Mouse (Mus musculus) CD4-positive helper T cell, adult 2 months (primary cell): ENCODE measurements around the gene Pid1.
"Not testable (repeated sequence)": the region's sequence is repeated elsewhere in the genome, so short reads cannot be mapped to it uniquely, and the experiment has no call there.

ENCODE experiments used
- DNase-seq: peaks from one replicate; pipeline ENCODE4 v3.0.0-alpha.2; 2012; ENCODE audit warnings: low read depth, missing footprints, low spot score

Pid1 gene

DNA sequence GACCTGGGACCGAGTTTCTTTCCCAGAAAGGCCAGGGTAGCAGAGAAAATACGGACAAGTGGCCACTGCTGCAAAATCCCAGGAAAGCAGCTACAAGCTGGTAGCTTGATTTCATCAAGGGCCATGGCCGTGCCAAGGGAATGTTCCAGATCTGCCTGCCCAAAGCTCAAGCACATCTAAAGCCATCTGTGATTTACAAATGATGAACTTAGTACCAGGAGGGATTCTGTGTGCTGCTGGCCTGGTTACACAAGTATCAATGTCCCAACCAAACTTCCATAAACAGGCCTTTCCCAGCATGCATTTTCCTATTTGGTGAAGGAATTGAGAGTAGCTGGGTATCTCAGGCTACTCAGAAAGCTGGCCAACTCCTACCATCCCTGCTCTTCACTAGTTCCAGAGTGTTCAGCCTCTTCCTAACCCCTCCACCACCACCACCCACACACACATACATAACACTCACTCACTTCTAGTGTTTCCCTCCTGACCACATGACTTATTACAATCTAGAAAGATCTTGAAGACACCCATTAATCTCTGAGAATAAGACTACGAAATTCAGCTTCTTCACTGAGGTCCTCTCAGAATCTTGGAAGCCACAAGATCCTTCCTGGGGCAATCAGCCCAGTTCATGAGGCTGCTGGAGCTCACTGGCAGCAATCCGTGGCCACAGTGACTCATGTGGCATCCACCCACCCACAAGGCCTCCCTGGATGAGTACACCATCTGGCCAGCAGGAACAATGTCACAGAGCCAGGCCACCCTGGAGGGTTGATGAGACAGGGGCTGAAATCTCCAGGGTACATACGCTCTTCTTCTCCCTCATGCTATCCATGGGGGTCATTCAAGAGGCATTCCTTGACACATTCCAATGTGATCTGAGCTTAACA, 4.1 kb downstream of the Pid1 start:
- no peak for DNase-seq

DNA sequence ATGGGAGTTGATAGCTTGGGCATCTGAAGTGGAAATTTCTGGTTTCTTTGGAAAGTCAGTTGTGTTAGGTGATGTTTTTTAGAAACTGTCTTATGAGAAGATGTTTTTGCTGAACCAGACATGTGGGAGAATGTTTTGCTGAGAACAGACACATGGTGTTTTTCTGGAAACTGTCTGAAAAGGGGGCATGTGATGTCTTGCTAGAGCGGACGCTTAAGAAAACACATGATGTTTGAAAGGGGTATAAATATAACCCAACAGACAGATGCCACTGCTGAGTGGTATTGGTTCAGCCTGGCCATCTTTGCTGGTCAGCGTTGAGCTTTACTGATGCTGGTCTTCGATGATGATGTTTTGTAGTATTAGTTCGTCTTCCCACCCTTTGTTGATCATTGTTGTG, 6.8 kb downstream of the Pid1 start:
- no peak for DNase-seq

DNA sequence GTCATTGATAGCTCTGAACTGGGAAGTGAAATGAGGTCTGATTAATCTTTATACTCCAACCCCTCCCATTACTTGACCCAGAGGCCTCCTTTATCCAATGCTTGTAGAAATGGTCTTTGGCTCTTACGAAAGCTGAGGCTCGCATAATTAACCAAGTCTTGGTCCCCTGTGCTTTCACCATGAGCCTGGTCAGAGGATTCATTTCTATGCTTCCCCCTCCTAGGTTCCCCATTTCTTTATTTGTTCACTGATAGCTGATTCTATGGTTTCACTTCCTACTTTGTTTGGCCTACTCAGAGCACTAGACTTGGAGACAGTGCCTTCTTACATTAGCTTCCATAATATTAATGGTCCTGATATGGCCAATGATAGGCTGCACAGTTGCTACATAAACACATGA, 13.7 kb downstream of the Pid1 start:
- DNase-seq, result no peak

DNA sequence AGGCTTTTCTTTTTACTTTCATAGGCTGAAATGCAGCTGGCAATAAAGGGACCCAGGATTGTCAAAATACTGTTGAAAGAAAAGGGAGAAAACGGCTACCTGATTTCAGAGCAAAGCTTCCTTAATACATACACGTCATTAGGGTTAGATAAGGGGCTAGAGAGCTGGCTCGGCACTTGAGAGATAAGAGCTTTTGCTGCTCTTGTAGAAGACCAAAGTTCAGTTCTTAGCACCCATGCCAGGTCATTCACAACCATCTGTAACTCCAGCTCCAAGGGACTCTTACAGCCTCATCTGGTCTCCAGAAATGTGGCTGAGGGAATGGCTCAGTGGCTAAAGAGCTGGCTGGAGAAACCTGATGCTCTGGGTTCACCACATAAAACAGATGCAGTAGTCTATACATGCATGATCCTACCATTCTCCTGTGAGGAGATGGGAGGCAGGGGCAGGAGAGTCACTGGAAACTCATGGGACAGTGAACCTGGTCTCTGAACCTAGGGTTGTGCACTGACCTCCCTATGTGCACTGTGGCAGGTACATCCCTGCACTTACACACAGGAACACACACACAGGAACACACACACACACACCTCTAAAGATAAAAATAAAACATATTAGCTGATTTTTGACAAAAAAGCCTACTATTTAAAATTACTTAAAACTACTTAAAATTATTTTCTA, 16.0 kb downstream of the Pid1 start:
- DNase-seq, result no peak

DNA sequence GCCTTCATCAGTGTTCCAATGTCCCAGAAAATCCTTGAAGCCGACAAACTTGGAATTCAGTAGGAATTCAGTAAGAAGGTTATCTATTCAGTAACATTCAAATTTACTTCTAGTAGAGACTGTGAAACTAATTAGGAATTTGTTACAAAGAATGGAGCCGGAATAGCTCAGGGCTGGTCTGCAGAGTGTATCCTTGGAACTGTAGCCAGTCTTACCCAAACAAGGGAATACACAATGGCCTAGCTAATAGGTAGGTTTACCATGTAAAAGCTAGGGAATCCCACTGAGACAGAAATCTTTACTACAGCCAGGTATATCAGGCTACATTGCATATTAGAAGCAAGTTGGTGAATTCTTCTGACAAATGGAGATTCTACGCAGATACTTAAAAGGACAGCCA, 31.2 kb downstream of the Pid1 start:
- not testable (repeated sequence) for DNase-seq

DNA sequence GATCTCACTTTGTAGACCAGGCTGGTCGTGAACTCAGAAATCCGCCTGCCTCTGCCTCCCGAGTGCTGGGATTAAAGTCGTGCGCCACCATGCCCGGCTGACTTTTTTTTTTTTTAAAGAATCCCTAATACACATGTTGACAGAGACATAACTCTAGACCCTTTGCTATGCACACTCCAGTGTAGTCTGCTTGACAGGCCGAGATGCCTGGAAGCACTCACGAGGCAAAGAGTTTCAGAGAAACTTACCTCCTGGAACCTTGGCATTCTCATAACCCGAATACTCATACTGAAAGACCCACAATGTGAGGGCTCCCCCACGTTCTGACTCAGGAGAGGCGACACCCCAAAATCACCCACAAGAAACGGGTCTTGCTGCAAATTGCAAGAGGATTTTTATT, 32.1 kb downstream of the Pid1 start:
- DNase-seq, result not testable (repeated sequence)

DNA sequence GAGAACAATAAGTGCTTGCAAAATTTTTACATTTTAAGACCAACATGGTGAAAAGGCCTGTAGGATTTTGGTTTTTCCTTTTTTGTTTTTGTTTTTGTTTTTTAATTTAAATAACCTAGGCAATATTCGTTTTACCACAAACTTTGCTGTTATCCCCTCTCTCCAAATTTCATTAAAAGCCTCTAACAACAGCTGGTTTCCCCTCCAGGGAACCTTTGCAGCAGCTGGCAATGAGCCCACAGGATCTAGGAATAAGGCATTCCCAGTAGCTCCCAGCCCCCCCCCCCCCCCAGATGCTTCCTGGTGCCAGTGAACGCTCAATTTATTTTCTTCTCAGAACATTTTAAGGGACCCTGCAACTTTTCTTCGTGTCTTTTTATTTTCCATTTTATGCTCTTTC, 38.7 kb downstream of the Pid1 start:
- DNase-seq, result no peak

DNA sequence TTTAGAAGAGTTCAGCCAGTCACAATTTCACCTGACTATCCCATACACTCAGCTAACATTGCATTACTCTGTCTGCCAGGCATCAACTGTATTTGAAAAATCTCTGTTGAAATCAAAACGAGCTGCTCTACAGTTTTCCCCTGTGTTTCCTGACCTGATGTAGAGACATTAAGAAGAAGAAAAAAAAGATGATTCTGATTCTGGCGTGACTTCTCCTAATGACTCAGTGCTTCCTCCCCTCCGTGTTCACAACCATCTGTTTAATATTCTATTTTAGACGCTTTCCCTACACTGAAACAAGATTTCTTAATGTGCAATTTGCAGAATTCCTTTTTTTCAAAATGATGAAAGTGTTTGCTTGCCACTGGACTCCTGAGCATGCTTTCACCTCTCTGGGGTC, 42.7 kb downstream of the Pid1 start:
- DNase-seq, result no peak

DNA sequence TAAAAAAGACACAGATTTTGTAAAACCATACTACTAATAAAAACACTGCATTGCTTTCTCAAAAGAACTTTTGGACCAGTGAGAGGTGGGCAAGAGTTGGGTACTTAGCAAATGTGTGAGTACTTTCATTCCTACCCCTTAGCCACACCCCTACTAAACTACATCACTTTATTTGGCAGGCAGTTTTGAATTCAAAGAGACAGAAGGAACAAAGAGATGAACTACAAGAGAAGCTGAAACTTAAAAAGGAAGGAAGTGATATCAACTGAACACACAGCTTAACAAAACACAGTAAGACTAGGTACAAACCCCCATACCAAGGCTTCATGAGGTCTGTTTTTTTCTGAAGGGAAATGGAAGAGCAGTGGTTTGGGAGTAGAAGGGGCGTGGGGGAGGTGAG, 45.4 kb downstream of the Pid1 start:
- peak; percentile 51 for DNase-seq

DNA sequence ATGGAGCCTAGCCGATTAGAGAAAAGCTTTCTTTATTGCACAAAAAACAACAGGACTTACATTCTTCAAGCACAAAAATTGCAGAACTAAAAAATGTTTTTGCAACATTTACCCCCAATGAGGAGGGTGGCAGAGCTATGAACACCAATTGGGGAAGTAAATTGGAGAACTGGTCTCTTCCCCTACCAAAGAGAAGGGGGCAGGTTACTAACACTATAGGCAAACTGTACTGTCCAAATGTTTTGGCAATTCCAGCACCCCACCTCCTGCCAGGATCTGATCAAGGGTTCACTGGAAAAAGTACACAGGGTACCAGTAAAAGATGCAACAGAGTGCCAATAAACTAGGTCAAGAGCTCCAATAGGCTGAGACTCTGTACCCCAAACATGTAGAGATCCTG, 46.2 kb downstream of the Pid1 start:
- no peak for DNase-seq

DNA sequence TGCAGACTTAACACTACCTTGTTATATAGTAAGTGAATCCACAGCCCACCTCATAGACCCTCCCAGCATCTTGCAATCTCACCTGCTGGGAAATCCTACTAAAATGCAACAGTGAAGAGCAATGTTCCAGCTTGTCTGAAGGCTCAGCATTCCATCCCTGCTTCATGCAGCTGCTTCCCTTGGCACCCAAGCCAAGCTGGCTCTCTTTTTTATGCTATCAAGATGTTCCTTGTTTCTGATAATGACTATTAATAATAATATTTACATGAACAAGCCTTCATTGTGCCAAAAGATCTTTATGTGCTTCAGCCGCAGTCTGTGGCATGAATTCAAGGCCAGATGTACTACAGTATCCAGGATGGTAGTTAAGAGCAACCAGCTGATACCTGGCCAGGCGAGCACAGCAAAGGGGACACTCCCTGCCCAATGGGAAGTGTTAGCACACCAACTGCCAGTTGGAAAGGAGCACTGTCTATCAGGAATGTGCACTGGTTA, 54.0 kb downstream of the Pid1 start:
- no peak for DNase-seq

DNA sequence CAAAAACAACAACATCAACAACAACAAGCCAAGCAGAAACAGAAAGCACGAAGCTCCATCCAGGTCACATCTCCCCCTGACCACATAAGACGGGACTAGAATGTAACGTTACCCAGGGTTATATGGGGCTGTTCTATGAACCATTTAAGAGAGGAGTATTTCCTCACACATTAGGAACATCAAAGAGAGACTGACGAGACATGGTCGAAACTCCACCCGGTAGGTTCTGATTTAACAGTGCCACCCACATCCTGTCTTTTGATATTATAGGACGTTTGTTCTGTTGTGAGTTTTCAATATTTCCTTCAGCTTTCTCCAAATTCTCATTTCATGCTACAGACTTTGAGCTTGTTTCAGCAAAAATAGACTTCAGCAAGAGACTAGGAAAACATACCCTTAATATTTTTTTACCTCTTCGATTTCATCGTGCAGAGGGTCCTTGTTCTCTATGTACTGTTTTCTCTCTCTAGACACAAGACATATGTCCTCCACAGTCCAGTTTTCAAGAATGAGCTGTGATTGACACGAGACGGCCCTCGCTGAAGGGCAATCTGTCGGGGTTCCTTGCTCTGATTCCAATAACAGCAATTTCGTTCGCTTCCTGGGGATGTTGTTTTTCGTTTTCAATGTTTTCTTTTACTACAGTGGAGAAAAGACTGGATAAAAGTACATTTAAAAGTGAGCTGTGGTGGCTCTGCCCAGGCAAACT, 58.1 kb downstream of the Pid1 start:
- DNase-seq, result peak; percentile 64

DNA sequence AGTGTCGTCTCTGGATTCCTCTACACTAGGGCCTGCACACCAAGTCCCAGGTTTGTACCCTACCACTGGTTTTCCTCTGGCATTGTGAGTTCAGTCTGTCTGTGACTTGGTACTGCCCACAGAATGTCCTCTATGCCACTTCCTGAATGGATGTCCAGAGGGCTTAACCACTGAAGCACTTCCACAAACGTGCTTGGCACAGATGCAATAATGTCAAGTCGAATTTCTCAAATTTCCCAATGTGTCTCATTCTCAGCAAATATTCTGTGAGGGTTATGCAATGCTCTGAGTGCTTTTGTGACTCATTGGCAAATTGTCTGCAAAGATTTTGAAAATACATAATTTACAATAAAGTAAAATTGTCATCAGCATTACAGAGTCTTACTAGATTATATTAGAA, 61.2 kb downstream of the Pid1 start:
- DNase-seq, result no peak

DNA sequence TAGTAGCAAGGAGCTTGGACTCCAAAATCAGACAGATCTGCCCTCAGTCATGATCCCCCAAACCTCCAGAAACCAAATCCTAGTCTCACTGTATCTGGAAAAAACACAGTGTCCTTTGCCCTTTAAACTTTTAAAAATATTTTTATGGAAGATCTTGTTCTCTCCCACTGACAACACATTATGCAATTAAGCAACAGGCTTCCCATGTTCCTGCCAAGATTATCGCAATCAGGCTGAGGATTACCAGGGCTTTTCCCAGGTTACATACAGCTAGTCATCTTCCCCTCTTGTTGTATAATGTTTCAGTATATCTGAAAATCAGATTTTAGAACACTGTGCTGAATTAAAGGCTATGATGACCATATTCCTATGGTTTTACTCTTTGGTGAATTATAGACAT, 64.3 kb downstream of the Pid1 start:
- DNase-seq, result no peak

DNA sequence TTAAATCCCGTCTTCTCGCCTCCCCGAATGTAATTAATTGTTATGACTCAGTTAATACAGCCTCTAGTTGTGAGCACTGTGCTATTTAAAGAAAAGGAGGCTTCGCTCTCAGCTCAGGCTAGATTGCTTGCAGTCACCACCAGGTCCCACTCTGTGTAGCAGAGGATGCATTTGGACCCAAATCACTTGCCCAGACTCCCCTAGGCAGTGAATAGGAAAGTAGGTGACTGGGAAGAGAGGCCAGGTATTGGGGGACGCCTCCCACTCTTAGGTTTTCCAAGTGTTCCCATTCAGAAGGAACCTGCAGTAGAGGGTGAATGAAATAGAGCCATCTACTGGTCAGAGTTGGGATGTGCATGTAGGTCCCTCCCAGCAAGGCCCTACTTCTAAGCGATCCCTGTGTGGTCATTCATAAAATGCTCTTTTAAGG, 77.3 kb downstream of the Pid1 start:
- DNase-seq, result peak; percentile 15

DNA sequence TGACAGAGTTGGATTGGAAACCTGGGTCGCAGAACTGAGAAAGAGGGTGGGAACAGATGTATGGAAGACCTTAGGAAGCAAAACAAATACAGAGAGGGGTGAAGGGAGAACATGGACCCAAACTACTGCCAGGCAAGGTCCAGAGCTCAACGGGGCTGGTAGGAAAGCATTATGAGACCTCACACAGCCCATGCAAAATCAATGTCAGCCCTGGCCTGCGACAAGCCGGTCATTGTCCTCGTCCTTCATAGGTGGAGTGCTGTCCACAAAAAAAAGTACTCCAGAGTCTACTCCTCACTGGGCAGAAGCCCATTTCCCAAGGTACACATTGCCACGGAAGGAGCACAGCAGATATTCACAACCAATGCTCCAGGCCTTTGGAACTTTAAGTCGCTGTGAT, 78.4 kb downstream of the Pid1 start:
- no peak for DNase-seq

DNA sequence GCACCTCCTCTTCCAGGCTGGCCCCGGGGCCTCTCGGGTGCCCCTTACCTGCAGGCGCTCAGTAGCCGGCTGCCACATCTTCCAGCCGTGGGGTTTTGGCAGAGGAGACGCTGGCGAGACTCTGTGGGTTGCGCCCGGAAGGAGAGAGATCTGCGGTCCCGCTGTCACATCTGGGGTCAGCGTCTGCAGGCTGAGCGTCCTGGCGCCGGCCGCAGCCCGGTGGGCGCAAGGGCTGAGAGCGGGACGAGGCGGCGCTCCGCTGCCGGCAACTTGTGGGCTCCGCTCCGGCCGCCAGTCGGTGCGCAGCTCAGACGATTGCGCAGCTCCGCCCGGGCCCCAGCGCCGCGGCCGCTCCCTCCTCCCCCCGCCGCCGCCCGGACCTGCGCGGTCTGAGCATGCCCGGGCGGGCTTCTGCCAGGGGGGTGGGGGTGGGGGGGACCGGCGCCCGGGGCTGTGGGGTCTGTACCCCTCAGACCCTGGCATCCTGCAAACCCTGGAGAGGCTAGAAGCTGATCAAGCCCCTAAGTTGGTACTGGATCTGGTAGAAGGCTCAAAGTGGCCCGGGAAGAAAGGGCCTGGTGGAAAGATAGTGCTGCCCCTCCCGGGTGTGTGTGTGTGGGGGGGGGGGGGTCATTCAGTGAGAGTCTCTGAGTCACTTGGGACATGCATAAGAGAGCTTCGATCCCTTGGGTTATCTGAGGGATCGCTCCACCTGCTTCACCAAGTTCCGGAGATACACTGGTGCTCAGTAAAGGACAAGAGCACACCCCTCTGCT, 79.5 kb downstream of the Pid1 start:
- no peak for DNase-seq

DNA sequence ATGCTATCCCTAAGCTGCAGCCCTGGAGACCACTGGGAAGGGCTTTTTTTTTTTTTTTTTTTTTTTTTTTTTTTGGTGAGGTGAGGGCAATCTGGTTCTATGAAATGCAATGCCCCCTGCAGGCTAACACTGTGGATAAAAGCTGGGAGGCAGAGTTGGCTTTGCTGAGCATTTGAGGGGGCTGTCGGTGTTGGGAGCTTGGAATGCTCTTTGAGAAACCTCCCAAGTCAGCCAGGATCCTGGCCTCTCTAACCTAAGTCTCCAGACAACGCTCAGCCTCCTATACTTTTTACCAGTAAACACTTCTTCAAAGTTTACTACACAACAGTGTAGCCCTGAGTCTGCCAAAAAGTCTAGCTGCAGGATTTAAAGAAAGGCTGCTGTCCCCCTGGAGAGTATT, 80.9 kb downstream of the Pid1 start:
- DNase-seq, result no peak

DNA sequence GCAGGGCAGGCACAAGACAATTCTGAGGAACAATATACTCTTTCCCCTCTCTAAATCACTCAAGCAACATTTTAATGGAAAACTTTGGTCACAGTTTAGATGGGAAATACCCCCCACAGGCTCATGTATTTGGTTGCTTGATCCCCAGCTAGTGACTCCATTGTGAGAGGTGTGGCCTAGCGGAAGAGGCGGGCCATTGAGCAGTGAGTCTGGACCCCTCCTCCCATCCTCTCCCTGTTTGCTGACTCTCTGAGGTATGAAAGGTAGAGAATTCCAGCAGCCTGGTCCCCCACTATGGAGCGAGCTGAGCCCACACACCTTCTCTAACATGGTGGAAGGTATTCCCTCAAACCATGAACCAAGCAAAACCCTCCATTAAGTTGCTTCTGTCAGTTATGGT, 83.8 kb downstream of the Pid1 start:
- no peak for DNase-seq

DNA sequence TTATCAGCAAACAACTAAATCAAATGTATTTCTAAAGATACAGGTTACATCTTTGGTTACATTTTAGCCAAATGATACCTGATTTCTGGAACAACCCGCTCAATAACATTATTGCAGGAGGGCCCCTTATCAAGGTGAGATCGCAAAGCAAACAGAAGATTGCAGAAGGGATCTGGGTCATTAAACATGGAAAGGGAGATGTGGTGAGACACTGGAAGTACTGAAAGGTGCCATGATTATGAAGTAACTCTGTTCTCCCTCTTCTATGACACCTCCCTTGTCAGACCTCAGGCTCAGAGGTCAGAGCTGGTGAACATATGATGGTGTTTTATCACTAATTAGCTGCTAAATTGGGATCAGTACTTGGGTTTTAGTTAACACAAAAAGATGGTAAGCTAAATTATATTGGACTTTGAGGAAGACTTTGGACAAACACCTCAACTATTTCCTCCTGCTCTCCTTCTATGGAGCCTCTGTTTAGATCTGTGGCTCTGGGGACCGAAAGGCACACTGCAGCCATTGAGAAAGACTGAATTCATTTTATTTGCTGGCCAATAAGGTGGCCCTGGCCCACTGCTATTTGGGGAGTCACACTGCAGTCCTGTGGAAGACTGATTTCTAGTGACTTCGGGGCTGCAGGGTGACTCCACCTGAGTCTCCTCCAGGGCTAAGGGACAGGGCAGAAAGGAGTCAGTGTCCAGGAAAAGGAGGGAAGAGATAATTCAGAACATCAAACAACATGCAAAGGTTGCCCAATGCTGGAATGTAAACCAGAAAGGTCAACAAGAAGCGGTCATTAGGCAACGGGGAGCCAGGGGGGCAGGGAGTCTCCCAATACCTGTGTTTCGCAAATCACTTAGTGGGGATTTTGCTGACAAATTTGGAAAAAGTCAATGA, 85.4 kb downstream of the Pid1 start:
- DNase-seq, result no peak

DNA sequence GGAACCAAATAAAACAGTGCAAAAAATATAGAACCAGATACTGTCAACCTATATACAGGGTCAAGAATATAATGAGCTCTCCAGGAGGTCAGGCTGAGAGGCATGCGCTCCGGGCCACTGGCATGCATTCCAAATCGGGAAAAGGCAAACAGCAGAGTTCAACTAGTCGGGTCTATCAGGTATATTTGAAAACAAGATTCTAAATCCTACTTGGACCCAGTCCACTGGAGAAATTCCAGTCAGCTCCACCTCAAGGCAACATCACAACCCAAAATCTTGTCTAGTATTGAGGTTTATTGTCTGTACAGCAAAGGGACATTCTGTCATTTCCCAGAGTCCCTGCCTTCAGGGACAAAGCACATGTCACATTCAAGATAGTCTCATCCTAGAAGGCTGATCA, 91.0 kb downstream of the Pid1 start:
- no peak for DNase-seq
